Mouse (Mus musculus) regulatory T cell (primary cell): ENCODE measurements around the gene Comtd1.

Experiments
- in situ Hi-C: fragments of 300-600 bp; cut with MboI, MseI; formaldehyde crosslinking; loops from one replicate; pipeline ENCODE4 v1.15.1; 2025; ENCODE audit warnings: high pct_unique_total_duplicates

The Comtd1 gene

GRCm38 (mm10) chr14:21838336-21839017 lies 10.3 kb downstream of the Comtd1 start:
- in situ Hi-C loops, result loop anchor here (10.0 to 25.0 kb wide), 4 partner anchors 334 to 1304 kb away; partner anchors contain the start of gene Fut11

- in situ Hi-C loops, result loop anchor here (10.0 to 25.0 kb wide), 4 partner anchors 327 to 1297 kb away; partner anchors contain the start of gene Fut11
Measured at GRCm38 (mm10) chr14:21831830-21832403, 16.9 kb downstream of the Comtd1 start.

DNA sequence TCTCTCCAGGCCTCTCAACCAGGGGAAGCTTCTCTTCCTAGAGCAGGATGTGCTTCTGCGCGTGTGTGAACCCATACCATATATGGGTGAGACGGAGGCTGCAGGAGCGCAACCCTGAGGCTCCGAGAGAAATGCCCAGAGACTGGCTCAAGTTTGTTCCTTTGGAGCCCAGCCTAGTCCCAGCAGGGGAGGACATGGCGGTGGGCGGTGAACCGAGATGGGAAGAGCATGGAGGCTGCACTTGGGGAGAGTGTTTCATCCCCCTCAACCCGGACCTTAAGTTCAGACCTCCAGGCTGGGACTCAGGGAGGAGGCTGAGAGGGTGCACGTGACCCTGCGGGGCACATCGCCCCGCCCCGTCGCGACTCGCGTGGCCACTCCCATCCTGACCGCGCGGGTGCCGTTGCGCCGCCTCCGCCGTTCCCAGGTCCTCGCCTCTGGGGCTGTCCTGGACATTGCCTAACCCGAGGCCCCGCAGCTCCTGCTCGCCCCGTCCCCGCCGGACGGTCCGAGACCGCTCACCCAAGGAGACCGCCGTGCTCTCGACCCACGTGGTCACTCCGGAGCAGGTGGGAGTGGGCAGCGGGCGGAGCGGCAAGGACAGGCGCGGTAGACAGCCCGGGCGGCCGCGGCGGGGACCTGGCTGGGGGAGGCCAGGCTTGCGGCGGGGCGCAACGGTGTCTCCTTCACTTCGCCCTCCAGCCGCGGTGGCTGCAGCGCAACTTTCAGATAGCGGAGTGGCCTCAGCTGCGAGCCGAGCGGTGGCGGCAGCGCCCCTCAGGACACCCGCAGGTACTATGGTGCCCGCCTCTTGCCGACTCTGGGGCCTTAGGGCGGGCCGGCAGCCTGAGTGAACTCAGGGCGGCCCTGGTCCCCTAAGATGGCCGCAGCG lies 17.7 kb downstream of the Comtd1 start:
- in situ Hi-C loops, result loop anchor here (10.0 to 25.0 kb wide), 4 partner anchors 326 to 1296 kb away; partner anchors contain the start of gene Fut11

GRCm38 (mm10) chr14:21825786-21826491 lies 22.8 kb downstream of the Comtd1 start:
- in situ Hi-C loops, result loop anchor here (5.0 to 25.0 kb wide), 2 partner anchors 79 to 1139 kb away; partner anchors contain the start of gene Fut11

GRCm38 (mm10) chr14:21824938-21825337 lies 23.8 kb downstream of the Comtd1 start, which contains the start of gene Vdac2:
Gene Vdac2, plus strand, starts transcription at chr14:21825238.
- in situ Hi-C loops, result loop anchor here (5.0 to 25.0 kb wide), 2 partner anchors 78 to 1138 kb away; partner anchors contain the start of gene Fut11

- in situ Hi-C loops, result no loop called here
Measured at GRCm38 (mm10) chr14:21823897-21824296, 24.9 kb downstream of the Comtd1 start.

DNA sequence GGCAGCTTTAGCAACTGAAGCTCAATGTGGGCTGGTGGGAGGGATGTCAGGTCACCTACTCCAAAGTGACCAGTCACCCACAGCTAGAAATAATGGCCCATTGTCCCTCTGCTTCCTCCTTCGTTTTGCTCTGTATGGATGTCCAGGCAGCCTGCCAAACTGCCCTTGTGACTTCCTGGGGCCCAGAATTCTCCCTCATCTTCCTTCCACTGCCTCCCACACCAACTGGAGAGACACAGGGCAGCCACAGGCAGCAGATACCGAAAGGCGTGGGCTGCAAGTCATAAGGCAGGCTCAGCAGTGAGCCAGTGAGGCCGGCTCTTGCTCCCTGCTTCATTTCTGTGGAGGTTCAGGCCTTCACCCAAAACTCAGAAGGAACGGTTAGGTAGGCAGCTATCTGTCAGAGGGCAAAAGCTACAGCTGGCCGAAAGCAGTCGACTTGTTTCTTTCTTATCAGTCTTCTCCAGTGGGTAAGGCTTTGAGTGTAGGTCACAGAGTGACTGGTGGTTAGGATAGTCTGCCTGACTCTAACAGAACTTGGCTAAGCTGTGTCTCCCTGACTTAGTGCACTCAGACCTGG lies 25.9 kb downstream of the Comtd1 start:
- in situ Hi-C loops, result no loop called here

- in situ Hi-C loops, result no loop called here
Measured at GRCm38 (mm10) chr14:21822307-21822706, 26.5 kb downstream of the Comtd1 start.

DNA sequence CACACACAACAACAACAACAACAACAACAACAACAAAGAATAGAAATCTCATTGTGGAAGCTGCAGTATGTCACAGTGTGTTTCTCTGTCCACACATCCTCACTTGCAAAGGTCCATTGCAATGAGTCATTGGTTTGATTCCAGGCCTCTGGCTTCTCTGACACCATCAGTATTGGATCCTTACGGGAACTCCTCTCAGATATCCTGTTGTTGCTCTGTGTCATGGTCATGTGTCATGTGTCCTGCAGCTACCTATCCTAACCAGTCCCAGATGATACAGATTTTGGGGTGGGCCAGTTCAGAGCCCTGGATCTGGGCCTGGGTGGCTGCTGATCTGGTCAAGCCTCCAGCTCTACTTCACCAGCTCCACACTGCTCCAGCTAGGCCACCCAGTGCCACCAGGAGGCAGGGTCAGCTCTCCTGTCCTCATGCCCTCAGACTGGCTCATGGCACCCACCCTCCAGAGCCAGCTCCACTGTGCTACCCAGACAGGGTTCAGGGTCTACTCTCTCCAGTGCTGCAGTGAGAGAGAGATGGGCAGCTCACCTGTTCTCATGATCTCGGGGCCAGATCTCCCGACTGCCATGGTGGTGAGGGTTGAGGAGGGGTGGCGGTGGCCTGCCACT lies 27.8 kb downstream of the Comtd1 start:
- in situ Hi-C loops, result no loop called here

GRCm38 (mm10) chr14:21817453-21817852 lies 31.3 kb downstream of the Comtd1 start:
- in situ Hi-C loops, result no loop called here

DNA sequence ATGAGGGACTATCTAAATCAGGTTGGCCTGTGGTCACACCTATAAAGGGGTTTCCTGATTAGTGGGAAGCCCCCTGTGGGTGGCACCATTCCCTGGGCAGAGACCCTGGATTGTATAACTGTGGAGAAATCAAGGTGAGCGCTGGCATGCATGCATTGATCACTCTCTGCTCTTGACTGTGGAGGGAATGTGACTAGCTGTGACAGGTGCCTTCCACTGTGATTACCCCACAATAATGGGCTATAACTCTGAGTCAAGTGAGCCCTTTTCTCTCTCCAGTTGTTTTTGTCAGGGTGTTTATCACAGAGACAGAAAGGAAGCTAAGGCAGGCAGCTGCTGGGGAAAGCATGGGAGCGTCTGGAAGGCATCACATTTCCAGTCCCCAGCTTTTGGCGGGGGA lies 32.5 kb downstream of the Comtd1 start:
- in situ Hi-C loops, result no loop called here

- in situ Hi-C loops, result loop anchor here (5.0 kb wide), 1 partner anchor 38 kb away; no protein-coding TSS in a partner anchor
Measured at GRCm38 (mm10) chr14:21814606-21815005, 34.2 kb downstream of the Comtd1 start.

- in situ Hi-C loops, result loop anchor here (5.0 kb wide), 1 partner anchor 38 kb away; no protein-coding TSS in a partner anchor
Measured at GRCm38 (mm10) chr14:21813847-21814246, 34.9 kb downstream of the Comtd1 start.

DNA sequence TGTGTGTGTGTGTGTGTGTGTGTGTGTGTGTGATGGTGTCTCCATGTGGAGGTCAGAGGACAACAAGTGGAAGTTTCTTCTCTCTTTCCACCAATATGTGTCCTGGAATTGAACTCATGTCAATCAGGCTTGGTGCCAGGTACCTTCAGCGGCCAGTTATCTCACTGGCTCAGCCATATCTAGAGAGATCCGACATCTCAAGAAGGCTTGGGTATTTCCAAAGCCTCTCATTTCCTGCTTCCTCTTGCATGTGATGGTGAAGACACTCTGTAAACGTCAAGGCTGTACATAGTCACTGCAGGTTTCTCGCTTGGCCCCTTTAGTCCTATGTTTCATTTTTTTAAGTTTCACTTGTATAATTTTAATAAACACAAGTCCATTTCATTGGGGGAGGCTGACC lies 35.6 kb downstream of the Comtd1 start:
- in situ Hi-C loops, result loop anchor here (5.0 kb wide), 1 partner anchor 39 kb away; no protein-coding TSS in a partner anchor

DNA sequence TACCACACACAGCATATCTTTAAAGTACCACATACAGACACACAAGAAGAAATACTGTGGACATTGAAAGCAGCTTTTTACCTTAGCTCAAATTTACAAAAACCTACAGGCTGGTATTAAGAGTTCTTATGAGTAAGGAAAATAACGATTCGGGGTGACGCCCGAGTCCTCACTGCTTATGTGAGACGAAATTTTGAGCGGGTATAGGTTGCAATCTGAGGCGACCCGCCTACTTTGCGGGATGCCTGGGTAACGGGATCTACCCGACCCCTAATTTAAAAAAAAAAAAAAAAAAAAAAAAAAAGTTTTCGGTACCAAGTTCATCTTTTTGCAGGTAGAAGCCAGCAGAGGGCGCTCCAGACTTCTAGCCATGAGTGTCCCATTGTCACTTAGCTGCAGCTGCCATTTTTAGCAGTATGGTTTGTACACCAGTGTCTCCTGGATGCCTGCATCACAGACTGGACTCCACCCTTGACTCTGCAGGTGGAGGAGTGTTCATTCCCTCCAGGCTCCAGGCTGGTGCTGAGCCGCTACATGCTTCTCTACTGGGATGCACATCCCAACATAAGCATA lies 36.1 kb downstream of the Comtd1 start:
- in situ Hi-C loops, result loop anchor here (5.0 kb wide), 1 partner anchor 40 kb away; no protein-coding TSS in a partner anchor

DNA sequence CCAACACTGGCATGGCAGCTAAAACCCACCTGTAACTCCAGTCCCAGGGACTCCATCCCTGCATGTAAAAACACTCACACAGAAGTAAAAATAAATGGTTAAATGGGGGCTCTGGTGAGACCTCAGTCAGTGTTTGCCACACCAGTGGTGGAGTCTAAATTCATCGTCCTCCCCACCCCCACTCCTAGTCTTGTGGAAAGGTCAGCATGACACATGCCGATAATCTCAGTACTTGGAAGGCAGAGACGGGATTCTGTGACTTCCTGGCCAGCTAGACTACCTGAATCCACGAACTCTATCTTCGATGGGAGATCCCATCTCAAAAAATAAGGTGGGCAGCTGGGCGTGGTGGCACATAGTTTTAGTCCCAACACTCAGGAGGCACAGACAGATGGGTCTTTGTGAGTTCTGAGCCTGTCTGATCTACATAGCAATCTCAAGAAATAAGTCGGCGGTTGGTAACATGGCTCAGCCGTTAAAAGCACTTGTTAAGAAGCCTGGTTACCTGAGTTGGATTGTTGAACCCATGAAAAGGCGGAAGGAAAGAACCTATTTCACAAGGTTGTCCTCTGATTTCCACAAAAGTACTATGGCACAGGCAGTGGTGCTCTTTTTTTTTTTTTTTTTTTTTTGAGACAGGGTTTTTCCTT lies 36.9 kb downstream of the Comtd1 start:
- in situ Hi-C loops, result loop anchor here (5.0 kb wide), 1 partner anchor 40 kb away; no protein-coding TSS in a partner anchor

- in situ Hi-C loops, result loop anchor here (5.0 kb wide), 1 partner anchor 41 kb away; no protein-coding TSS in a partner anchor
Measured at GRCm38 (mm10) chr14:21811301-21811700, 37.5 kb downstream of the Comtd1 start.

GRCm38 (mm10) chr14:21809418-21809817 lies 39.4 kb downstream of the Comtd1 start:
- in situ Hi-C loops, result no loop called here
